Comparison of ENCODE assay signal across 8 mouse cellular contexts in the genomic region with DNA sequence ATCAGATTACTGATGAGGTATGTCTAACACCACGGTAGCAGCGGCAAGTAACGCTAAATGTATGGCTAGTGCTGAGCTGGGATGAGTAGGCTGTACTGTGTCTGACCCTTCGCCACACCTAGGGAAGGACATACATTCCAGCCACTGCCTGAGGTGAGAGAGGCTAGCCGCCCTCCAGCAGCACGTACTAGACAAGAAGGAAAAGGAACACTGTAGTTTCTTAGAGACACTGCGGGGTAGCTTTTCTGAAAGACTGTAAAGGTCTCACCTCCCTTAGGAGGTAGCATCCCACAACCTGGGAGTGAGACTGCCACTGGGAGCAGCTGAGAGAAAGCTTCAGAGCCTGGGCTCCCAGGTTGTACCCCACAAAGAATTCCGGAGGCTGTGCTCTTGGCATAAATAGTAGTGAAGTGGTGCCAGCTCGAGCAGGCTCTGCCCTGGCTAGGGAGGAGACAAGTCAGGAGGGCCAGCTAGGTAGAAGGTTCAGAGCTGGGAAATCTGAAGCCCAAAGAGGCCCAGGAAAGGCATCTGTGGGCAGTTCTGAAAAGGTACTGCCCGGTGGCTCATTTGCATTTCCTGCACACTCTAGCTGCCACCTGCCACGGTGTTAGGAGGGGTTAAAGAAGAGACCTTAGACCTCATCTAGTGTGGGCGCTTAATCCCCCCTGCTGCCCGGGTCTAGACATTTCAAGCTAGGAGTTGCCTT. TPM values are rescaled to one million over a fixed set of nuclear protein-coding genes. Genes with fewer than 3 reads are reported as not detected.
DNase-seq lines count a peak whose midpoint lies in the region; ATAC-seq and TF ChIP-seq lines count a peak whose summit lies in the region.

No protein-coding gene starts in this region.

- peaks cover 17% of the 10 kb centered on the region for H3K36me3 ChIP-seq in forebrain, embryonic 12.5 days (replicated peaks)
- H3K36me3 ChIP-seq in intestine, embryonic 15.5 days, result no peaks in the 10 kb centered on the region
- peaks cover 12% of the 10 kb centered on the region for H3K36me3 ChIP-seq in liver, embryonic 16.5 days (ENCODE audit: control insufficient read depth, insufficient read depth)
- H3K36me3 ChIP-seq in small intestine, adult 2 months (ENCODE audit: control insufficient read depth, insufficient read depth, low read length), result 0 out of 2 replicates have a peak, but pooled peaks cover 4% of the 10 kb centered on the region

- WGBS in forebrain, embryonic 12.5 days, result 52% methylated on average over 13 of the region's 13 CpGs
- WGBS in intestine, embryonic 15.5 days, result 31% methylated on average over 13 of the region's 13 CpGs
- WGBS in liver, embryonic 16.5 days (ENCODE audit: insufficient replicate concordance), result 31% methylated on average over 13 of the region's 13 CpGs
- 23% methylated on average over 13 of the region's 13 CpGs for WGBS in small intestine, adult 2 months

- peak overlapping the region; percentile 76 for H3K4me3 ChIP-seq in forebrain, embryonic 12.5 days (replicated peaks)
- H3K4me3 ChIP-seq in intestine, embryonic 15.5 days (replicated peaks), result peak overlapping the region; percentile 70
- H3K4me3 ChIP-seq in liver, embryonic 16.5 days (ENCODE audit: low read depth, low read length), result peak overlapping the region; percentile 72
- H3K4me3 ChIP-seq in small intestine, adult 2 months (ENCODE audit: low read depth, low read length), result peak overlapping the region; percentile 91

- no peak overlapping the region for H3K27ac ChIP-seq in forebrain, embryonic 12.5 days
- H3K27ac ChIP-seq in intestine, embryonic 15.5 days, result peak overlapping the region; percentile 90
- peak overlapping the region; percentile 98 for H3K27ac ChIP-seq in liver, embryonic 16.5 days (ENCODE audit: low read length)
- peak overlapping the region; percentile 85 for H3K27ac ChIP-seq in small intestine, adult 2 months (ENCODE audit: insufficient read depth, low read depth, low read length)

- peak; percentile 70 for DNase-seq in adrenal gland, adult 2 months
- no peak for DNase-seq in adrenal gland, adult 8-10 months
- peak; percentile 18 for DNase-seq in ZHBTc4 (ENCODE audit: low read depth, low spot score)

- H3K4me2 ChIP-seq in forebrain, embryonic 12.5 days, result peak overlapping the region; percentile 75
- H3K4me2 ChIP-seq in intestine, embryonic 15.5 days (replicated peaks), result peak overlapping the region; percentile 57
- peak overlapping the region; percentile 87 for H3K4me2 ChIP-seq in liver, embryonic 16.5 days (ENCODE audit: low read depth, low read length)

- no peak for ATAC-seq in forebrain, embryonic 12.5 days (ENCODE audit: low FRiP score)
- ATAC-seq in intestine, embryonic 15.5 days, result peak; percentile 55
- ATAC-seq in liver, embryonic 16.5 days (ENCODE audit: low read depth), result no peak
- no peak for ATAC-seq in monocyte, adult 5-6 weeks (replicated peaks; ENCODE audit: insufficient number of reproducible peaks, low FRiP score, low TSS enrichment, poor library complexity, severe bottlenecking)

- TF ChIP-seq POLR2A in small intestine, adult 2 months (IDR thresholded peaks at IDR 0.05; ENCODE audit: low read depth, low read length), result no peak

- no peaks in the 10 kb centered on the region for H3K27me3 ChIP-seq in forebrain, embryonic 12.5 days
- H3K27me3 ChIP-seq in intestine, embryonic 15.5 days (replicated peaks), result no peaks in the 10 kb centered on the region
- no peaks in the 10 kb centered on the region for H3K27me3 ChIP-seq in liver, embryonic 16.5 days (ENCODE audit: control insufficient read depth, insufficient read depth, low read depth, low read length)
- no peaks in the 10 kb centered on the region for H3K27me3 ChIP-seq in small intestine, adult 2 months (ENCODE audit: control insufficient read depth, insufficient read depth, low read length)

- peak overlapping the region; percentile 75 for H3K9ac ChIP-seq in forebrain, embryonic 12.5 days
- H3K9ac ChIP-seq in intestine, embryonic 15.5 days, result peak overlapping the region; percentile 73
- peak overlapping the region; percentile 91 for H3K9ac ChIP-seq in liver, embryonic 16.5 days (ENCODE audit: low read depth, low read length)

- no peaks in the 10 kb centered on the region for H3K9me3 ChIP-seq in forebrain, embryonic 12.5 days
- no peaks in the 10 kb centered on the region for H3K9me3 ChIP-seq in intestine, embryonic 15.5 days
- H3K9me3 ChIP-seq in liver, embryonic 16.5 days (replicated peaks; ENCODE audit: control insufficient read depth, low read length), result no peaks in the 10 kb centered on the region

- H3K4me1 ChIP-seq in forebrain, embryonic 12.5 days, result peaks cover 27% of the 10 kb centered on the region
- H3K4me1 ChIP-seq in intestine, embryonic 15.5 days (replicated peaks), result peaks cover 35% of the 10 kb centered on the region
- peaks cover 39% of the 10 kb centered on the region for H3K4me1 ChIP-seq in liver, embryonic 16.5 days (ENCODE audit: control insufficient read depth, low read depth, low read length)
- H3K4me1 ChIP-seq in small intestine, adult 2 months (ENCODE audit: control insufficient read depth, insufficient read depth, insufficient read length, low read length), result peaks cover 19% of the 10 kb centered on the region

- no peak for TF ChIP-seq CTCF in small intestine, adult 2 months (IDR thresholded peaks at IDR 0.05; ENCODE audit: extremely low read depth, insufficient read length, insufficient replicate concordance, low read depth, low read length)

RNA-seq across cellular contexts. Expression of gene Alad, which starts 1.1 kb away (rescaled TPM):
- 100 to 1,000 TPM; 102 to 118 TPM for total RNA-seq in adrenal gland, adult 2 months (2021)
- 313 and 413 TPM in 2 replicates for polyA plus RNA-seq in adrenal gland, adult 2 months (2012; rRNA removed)
- total RNA-seq in adrenal gland, adult 8-10 months (2022), result 100 to 1,000 TPM; 135 to 180 (median 162) TPM
- polyA plus RNA-seq in forebrain, embryonic 12.5 days (2016; fragmentation: Nextera tagmentation; extraction: Ambion mirVana), result 67.5 and 74.1 TPM in 2 replicates
- polyA plus RNA-seq in intestine, embryonic 15.5 days (2015; fragmentation: Nextera tagmentation; extraction: Ambion mirVana), result 156 and 161 TPM in 2 replicates
- polyA plus RNA-seq in liver, embryonic 16.5 days (2015; fragmentation: Nextera tagmentation; extraction: Ambion mirVana), result 516 and 530 TPM in 2 replicates
- 110 and 142 TPM in 2 replicates for polyA plus RNA-seq in small intestine, adult 2 months (2012; rRNA removed)
- 5.4 to 10.0 TPM (median 5.6 TPM) in 3 replicates for total RNA-seq in monocyte, adult 5-6 weeks (2017)

RNA-seq across cellular contexts. Expression of gene Pole3, which starts 6.3 kb away (rescaled TPM):
- 10 to 100 TPM; 48.4 to 50.5 TPM for total RNA-seq in adrenal gland, adult 2 months (2021)
- 11.7 and 13.8 TPM in 2 replicates for polyA plus RNA-seq in adrenal gland, adult 2 months (2012; rRNA removed)
- 10 to 100 TPM; 55.6 to 59.0 (median 58.2) TPM for total RNA-seq in adrenal gland, adult 8-10 months (2022)
- 113 and 115 TPM in 2 replicates for polyA plus RNA-seq in forebrain, embryonic 12.5 days (2016; fragmentation: Nextera tagmentation; extraction: Ambion mirVana)
- 70.5 and 71.5 TPM in 2 replicates for polyA plus RNA-seq in intestine, embryonic 15.5 days (2015; fragmentation: Nextera tagmentation; extraction: Ambion mirVana)
- polyA plus RNA-seq in liver, embryonic 16.5 days (2015; fragmentation: Nextera tagmentation; extraction: Ambion mirVana), result 44.8 and 48.9 TPM in 2 replicates
- 5.6 and 8.9 TPM in 2 replicates for polyA plus RNA-seq in small intestine, adult 2 months (2012; rRNA removed)
- total RNA-seq in monocyte, adult 5-6 weeks (2017), result 17.8 to 18.8 TPM (median 18.0 TPM) in 3 replicates

RNA-seq across cellular contexts. Expression of gene 4933430I17Rik, which starts 6.6 kb away (rescaled TPM):
- under 1 TPM; 0.14 to 0.31 TPM for total RNA-seq in adrenal gland, adult 2 months (2021)
- 0.06 TPM in 1 of 2 replicates, not detected in the other for polyA plus RNA-seq in adrenal gland, adult 2 months (2012; rRNA removed)
- total RNA-seq in adrenal gland, adult 8-10 months (2022), result 1 to 10 TPM in 1 of 4 experiments, under 1 TPM in 3; 0.35 to 1.3 (median 0.47) TPM
- 1.4 TPM in 2 replicates for polyA plus RNA-seq in forebrain, embryonic 12.5 days (2016; fragmentation: Nextera tagmentation; extraction: Ambion mirVana)
- 0.15 and 0.43 TPM in 2 replicates for polyA plus RNA-seq in intestine, embryonic 15.5 days (2015; fragmentation: Nextera tagmentation; extraction: Ambion mirVana)
- 0.06 TPM in 2 replicates for polyA plus RNA-seq in liver, embryonic 16.5 days (2015; fragmentation: Nextera tagmentation; extraction: Ambion mirVana)
- polyA plus RNA-seq in small intestine, adult 2 months (2012; rRNA removed), result 0.14 TPM in 1 of 2 replicates, not detected in the other
- 0.19 TPM in 1 of 3 replicates, not detected in the others for total RNA-seq in monocyte, adult 5-6 weeks (2017)

RNA-seq across cellular contexts. Expression of gene Hdhd3, which starts 15.3 kb away (rescaled TPM):
- 10 to 100 TPM in 1 of 2 experiments, 1 to 10 TPM in 1; 9.2 to 26.1 TPM for total RNA-seq in adrenal gland, adult 2 months (2021)
- 16.8 and 20.1 TPM in 2 replicates for polyA plus RNA-seq in adrenal gland, adult 2 months (2012; rRNA removed)
- total RNA-seq in adrenal gland, adult 8-10 months (2022), result 10 to 100 TPM; 13.7 to 35.8 (median 23.6) TPM
- 7.7 and 9.5 TPM in 2 replicates for polyA plus RNA-seq in forebrain, embryonic 12.5 days (2016; fragmentation: Nextera tagmentation; extraction: Ambion mirVana)
- polyA plus RNA-seq in intestine, embryonic 15.5 days (2015; fragmentation: Nextera tagmentation; extraction: Ambion mirVana), result 61.6 and 76.4 TPM in 2 replicates
- 9.0 and 9.5 TPM in 2 replicates for polyA plus RNA-seq in liver, embryonic 16.5 days (2015; fragmentation: Nextera tagmentation; extraction: Ambion mirVana)
- 63.6 and 68.4 TPM in 2 replicates for polyA plus RNA-seq in small intestine, adult 2 months (2012; rRNA removed)
- total RNA-seq in monocyte, adult 5-6 weeks (2017), result 0.57 to 2.3 TPM (median 0.97 TPM) in 3 replicates

RNA-seq across cellular contexts. Expression of gene Bspry, which starts 38.7 kb away (rescaled TPM):
- total RNA-seq in adrenal gland, adult 2 months (2021), result 10 to 100 TPM in 1 of 2 experiments, 1 to 10 TPM in 1; 3.0 to 13.9 TPM
- 10.9 and 15.3 TPM in 2 replicates for polyA plus RNA-seq in adrenal gland, adult 2 months (2012; rRNA removed)
- total RNA-seq in adrenal gland, adult 8-10 months (2022), result 10 to 100 TPM in 2 of 4 experiments, 1 to 10 TPM in 2; 5.5 to 32.9 (median 15.0) TPM
- 0.92 and 1.3 TPM in 2 replicates for polyA plus RNA-seq in forebrain, embryonic 12.5 days (2016; fragmentation: Nextera tagmentation; extraction: Ambion mirVana)
- polyA plus RNA-seq in intestine, embryonic 15.5 days (2015; fragmentation: Nextera tagmentation; extraction: Ambion mirVana), result 31.7 and 33.2 TPM in 2 replicates
- 0.15 and 0.27 TPM in 2 replicates for polyA plus RNA-seq in liver, embryonic 16.5 days (2015; fragmentation: Nextera tagmentation; extraction: Ambion mirVana)
- 38.3 and 104 TPM in 2 replicates for polyA plus RNA-seq in small intestine, adult 2 months (2012; rRNA removed)
- total RNA-seq in monocyte, adult 5-6 weeks (2017), result 3.1 to 11.8 TPM (median 8.4 TPM) in 3 replicates
